Mouse (Mus musculus) hindbrain, embryonic 13.5 days (tissue): Measurements from ENCODE around the gene Shprh. TPM values are rescaled to one million over a fixed set of nuclear protein-coding genes. Genes with fewer than 3 reads are reported as not detected.
"Not testable (repeated sequence)": the region's sequence is repeated elsewhere in the genome, so short reads cannot be mapped to it uniquely, and the experiment has no call there.

ENCODE experiments used
- ATAC-seq: fragments of 200-750 bp; cut with Nextera tagmentation; 2 replicates; pipeline ENCODE4 v1.8.0; 2017; ENCODE audit warnings: moderate TSS enrichment; ENCODE audit not compliant: low FRiP score
- H3K27ac ChIP-seq: fragments of 300-500 bp; sonication (generic); 2 replicates; pipeline ENCODE4 v1.5.1; 2015; ENCODE audit warnings: inconsistent platforms, mild to moderate bottlenecking, moderate library complexity
- H3K27me3 ChIP-seq: fragments of 300-500 bp; sonication (generic); 2 replicates; pipeline ENCODE4 v1.6.1; 2015; ENCODE audit warnings: mild to moderate bottlenecking, inconsistent platforms
- H3K36me3 ChIP-seq: fragments of 300-500 bp; sonication (generic); 2 replicates; pipeline ENCODE4 v1.6.1; 2015; ENCODE audit warnings: mild to moderate bottlenecking, inconsistent platforms
- H3K4me1 ChIP-seq: fragments of 300-500 bp; sonication (generic); replicated peaks from 2 replicates; pipeline ENCODE4 v1.6.1; 2015; ENCODE audit warnings: inconsistent platforms
- H3K4me2 ChIP-seq: fragments of 300-500 bp; sonication (generic); 2 replicates; pipeline ENCODE4 v1.6.1; 2015; ENCODE audit warnings: inconsistent platforms, mild to moderate bottlenecking, moderate library complexity
- H3K4me3 ChIP-seq: fragments of 300-500 bp; sonication (generic); 2 replicates; pipeline ENCODE4 v1.5.1; 2015; ENCODE audit warnings: mild to moderate bottlenecking, inconsistent platforms
- H3K9ac ChIP-seq: fragments of 300-500 bp; sonication (generic); 2 replicates; pipeline ENCODE4 v1.6.1; 2015; ENCODE audit warnings: mild to moderate bottlenecking, inconsistent platforms
- H3K9me3 ChIP-seq: fragments of 300-500 bp; sonication (generic); 2 replicates; pipeline ENCODE4 v1.6.1; 2016; ENCODE audit warnings: inconsistent platforms
- WGBS: fragments of 180-500 bp; shearing (Covaris S2); methylation state at CpG from one replicate; pipeline ENCODE4 v1.1.7; 2015; 5-methylcytosine and 5-hydroxymethylcytosine counted together
- polyA plus RNA-seq: library from polyadenylated mRNA; unstranded; fragments of >200 nt; fragmentation: Nextera tagmentation; extraction: Ambion mirVana; gene quantifications from 2 replicates; pipeline ENCODE4 v1.2.1, GENCODE M21; 2015

The Shprh gene
- polyA plus RNA-seq, 1 experiment from 2014 or later, result 23.4 TPM

DNA sequence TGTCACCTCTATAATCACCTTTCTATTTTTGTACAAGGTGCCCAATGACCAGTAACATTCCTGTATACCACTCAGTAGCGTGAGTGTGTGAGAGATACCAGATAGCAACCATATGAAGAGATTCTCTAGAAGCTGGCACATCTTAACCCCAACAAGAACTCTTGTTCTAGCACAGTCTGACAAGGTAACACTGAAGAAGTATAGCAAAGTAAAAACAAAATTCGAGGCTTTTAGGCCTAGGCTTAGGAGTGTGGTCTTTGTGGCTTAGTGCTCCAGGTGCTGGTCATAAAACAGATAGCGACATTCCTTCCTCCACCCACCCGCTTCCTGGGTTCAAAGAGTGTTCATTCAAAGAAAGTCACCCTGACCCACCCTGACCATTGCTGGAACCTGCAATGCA is 104.4 kb downstream of the Shprh start:
- H3K4me3 ChIP-seq, H3K36me3 ChIP-seq, H3K4me1 ChIP-seq, H3K9ac ChIP-seq, H3K27ac ChIP-seq, H3K4me2 ChIP-seq, ATAC-seq, H3K27me3 ChIP-seq, H3K9me3 ChIP-seq: not testable (repeated sequence)
- WGBS, result 91% methylated on average over 4 of the region's 4 CpGs

GRCm38 (mm10) chr10:11260119-11260518 is 110.9 kb downstream of the Shprh start:
- Histone ChIP-seq H3K9me3 (peaks cover 7% of the 10 kb centered on the region; the same call in 1 of the 2 replicates), H3K27ac (no peak overlapping the region), H3K4me2 (no peak overlapping the region), H3K9ac (no peak overlapping the region), H3K4me3 (no peak overlapping the region), H3K4me1 (no peaks in the 10 kb centered on the region), H3K36me3 (no peaks in the 10 kb centered on the region), H3K27me3 (no peaks in the 10 kb centered on the region)
- ATAC-seq, result no peak

DNA sequence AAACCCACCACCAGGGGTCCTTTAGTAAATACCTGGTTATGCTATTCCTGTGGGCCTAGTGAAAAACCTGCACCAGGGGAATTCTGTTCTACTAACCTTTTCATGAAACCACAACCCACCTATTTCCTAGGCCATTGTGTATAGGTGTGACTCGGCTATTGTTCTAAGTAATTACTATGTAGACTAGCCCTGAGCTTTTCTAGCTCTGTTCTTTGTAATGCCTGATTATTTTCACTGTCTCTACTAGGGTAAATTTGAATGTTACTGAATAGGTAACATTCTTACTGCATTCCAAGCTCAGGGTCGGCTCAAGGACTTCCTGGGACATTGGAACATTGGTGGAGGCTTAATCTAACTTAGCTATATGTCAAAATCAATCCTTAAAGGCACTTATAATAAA is 113.1 kb downstream of the Shprh start:
- H3K4me1 ChIP-seq, H3K27me3 ChIP-seq, H3K4me2 ChIP-seq, H3K4me3 ChIP-seq, ATAC-seq, H3K27ac ChIP-seq, H3K9me3 ChIP-seq, H3K36me3 ChIP-seq, H3K9ac ChIP-seq: not testable (repeated sequence)
- 85% methylated on average over 2 of the region's 2 CpGs for WGBS

DNA sequence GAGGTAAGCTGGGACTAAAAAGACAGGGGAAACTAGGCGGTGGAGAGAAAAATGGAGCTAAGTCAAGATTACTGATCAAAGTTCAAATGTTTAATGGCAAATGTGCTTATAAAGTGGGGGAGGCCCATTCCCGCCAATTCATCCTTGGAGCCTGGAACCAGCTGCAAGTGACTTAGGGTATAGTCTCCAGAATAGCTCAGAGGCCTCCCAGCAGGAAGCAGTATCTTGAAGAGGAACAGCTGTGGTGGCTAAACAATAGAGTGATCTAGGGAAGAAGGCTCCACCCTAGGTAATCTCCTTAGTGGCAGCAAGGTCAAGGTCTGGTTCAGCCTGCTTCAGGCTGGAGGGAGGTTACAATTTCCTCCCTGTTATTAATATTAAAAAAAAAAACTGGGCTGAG is 114.6 kb downstream of the Shprh start:
- not testable (repeated sequence) for H3K27me3 ChIP-seq, ATAC-seq, H3K9me3 ChIP-seq, H3K9ac ChIP-seq, H3K4me3 ChIP-seq, H3K4me1 ChIP-seq, H3K36me3 ChIP-seq, H3K27ac ChIP-seq, H3K4me2 ChIP-seq
- 93% methylated on average over 2 of the region's 2 CpGs for WGBS

Other genes starting within 250 kb of the Shprh start
- 3.2 and 4.0 TPM in 2 replicates for gene Grm1, start 67.1 kb upstream of the Shprh start, polyA plus RNA-seq
- 25.2 and 27.0 TPM in 2 replicates for gene Fbxo30, start 131.9 kb downstream of the Shprh start, polyA plus RNA-seq
- gene Epm2a, start 194.0 kb downstream of the Shprh start, polyA plus RNA-seq, result 0.74 and 1.3 TPM in 2 replicates